11 mouse cellular contexts compared by ENCODE assay signal in the genomic region with DNA sequence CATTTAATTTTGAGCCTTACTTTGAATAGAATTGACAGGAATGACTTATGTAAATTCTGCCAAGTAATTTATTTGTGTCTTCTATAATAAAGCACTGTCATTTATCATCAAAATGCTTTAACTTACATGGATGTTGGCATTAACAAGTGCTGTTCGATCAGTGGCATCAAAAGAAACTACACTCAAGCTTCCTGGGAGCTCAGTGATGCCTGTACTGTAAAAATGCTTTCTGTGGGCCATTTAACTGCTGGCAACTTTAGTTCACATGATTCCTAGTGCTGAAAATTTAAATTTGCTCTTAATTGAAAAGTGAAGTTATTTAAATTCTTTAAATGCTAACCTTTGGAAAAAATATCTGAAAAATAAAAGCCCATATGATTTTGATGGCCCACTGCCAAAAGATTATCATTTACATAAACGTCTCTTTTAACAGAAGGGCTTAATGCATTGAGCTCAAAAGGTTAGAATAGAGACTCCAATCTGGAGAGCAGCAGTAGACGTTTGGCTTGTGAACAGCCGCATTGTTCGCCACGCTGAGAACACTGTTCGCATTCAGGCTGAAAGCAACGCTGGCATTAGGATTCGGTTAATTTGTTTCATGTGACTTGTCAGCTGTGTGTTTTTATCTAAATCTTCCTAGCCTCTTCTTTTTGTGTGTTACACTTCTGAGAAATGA. TPM values are rescaled to one million over a fixed set of nuclear protein-coding genes. Genes with fewer than 3 reads are reported as not detected.
A peak's percentile ranks its signal among the peaks of the same experiment; 100 is the strongest.
DNase-seq lines count a peak whose midpoint lies in the region; ATAC-seq and TF ChIP-seq lines count a peak whose summit lies in the region.
"Had no signal": no experiment of that assay in that cellular context is flagged by ENCODE, and none has a peak within 500 bp of the region (broad histone marks: within the 10 kb centered on the region; RNA-seq: fewer than 3 reads in every experiment).

No protein-coding gene starts in this region.

- WGBS in lung, embryonic 15.5 days: 31% methylated on average over 9 of the region's 9 CpGs
- WGBS in lung, postnatal 0 days: 36% methylated on average over 9 of the region's 9 CpGs
- 10% methylated on average over 9 of the region's 9 CpGs for WGBS in hindbrain, embryonic 14.5 days

- TF ChIP-seq EP300 in lung, postnatal 0 days (IDR thresholded peaks at IDR 0.05): no peak

- H3K36me3 ChIP-seq in lung, embryonic 15.5 days: no peaks in the 10 kb centered on the region; the same call in 1 of the 2 replicates
- no peaks in the 10 kb centered on the region; the same call in 1 of the 2 replicates for H3K36me3 ChIP-seq in lung, postnatal 0 days (ENCODE audit: insufficient read depth, low read length)
- H3K36me3 ChIP-seq in hindbrain, embryonic 14.5 days (replicated peaks; ENCODE audit: control insufficient read depth, insufficient read depth): peaks cover 65% of the 10 kb centered on the region

- no peaks in the 10 kb centered on the region for H3K27me3 ChIP-seq in lung, embryonic 15.5 days
- no peaks in the 10 kb centered on the region for H3K27me3 ChIP-seq in lung, postnatal 0 days (replicated peaks; ENCODE audit: insufficient read depth, low read length)
- no peaks in the 10 kb centered on the region for H3K27me3 ChIP-seq in hindbrain, embryonic 14.5 days (ENCODE audit: control insufficient read depth, insufficient read depth, low read length)

- H3K4me2 ChIP-seq in lung, embryonic 15.5 days: peak overlapping the region; percentile 39
- H3K4me2 ChIP-seq in lung, postnatal 0 days (replicated peaks; ENCODE audit: low read depth, low read length): no peak overlapping the region
- peak overlapping the region; percentile 21; the same call in 1 of the 2 replicates for H3K4me2 ChIP-seq in hindbrain, embryonic 14.5 days (replicated peaks)

- peak; percentile 32; the same call in 1 of the 2 replicates for ATAC-seq in lung, embryonic 15.5 days (ENCODE audit: borderline replicate concordance, extremely low read depth, low FRiP score, low TSS enrichment)
- no peak for ATAC-seq in lung, postnatal 0 days
- ATAC-seq in hindbrain, embryonic 14.5 days (ENCODE audit: low FRiP score): peak; percentile 85; the same call in 1 of the 2 replicates
- ATAC-seq in inflammation-experienced regulatory T-cells, adult 6 months: no peak

- H3K9me3 ChIP-seq in lung, embryonic 15.5 days: no peaks in the 10 kb centered on the region
- no peaks in the 10 kb centered on the region for H3K9me3 ChIP-seq in lung, postnatal 0 days (ENCODE audit: low read length)
- H3K9me3 ChIP-seq in hindbrain, embryonic 14.5 days (ENCODE audit: control insufficient read depth, low read length): no peaks in the 10 kb centered on the region

- H3K9ac ChIP-seq in lung, embryonic 15.5 days: no peak overlapping the region
- no peak overlapping the region for H3K9ac ChIP-seq in lung, postnatal 0 days (replicated peaks; ENCODE audit: low read depth)
- no peak overlapping the region for H3K9ac ChIP-seq in hindbrain, embryonic 14.5 days

- H3K4me1 ChIP-seq in lung, embryonic 15.5 days: peaks cover 12% of the 10 kb centered on the region
- H3K4me1 ChIP-seq in lung, postnatal 0 days (ENCODE audit: insufficient read depth, low read depth, low read length): no peaks in the 10 kb centered on the region
- H3K4me1 ChIP-seq in hindbrain, embryonic 14.5 days (replicated peaks; ENCODE audit: control insufficient read depth, insufficient read depth, low read length): peaks cover 21% of the 10 kb centered on the region

- H3K27ac ChIP-seq in lung, embryonic 15.5 days: peak overlapping the region; percentile 70
- no peak overlapping the region for H3K27ac ChIP-seq in lung, postnatal 0 days (ENCODE audit: low read length)
- H3K27ac ChIP-seq in hindbrain, embryonic 14.5 days: peak overlapping the region; percentile 81

- no peak overlapping the region for H3K4me3 ChIP-seq in lung, embryonic 15.5 days
- H3K4me3 ChIP-seq in lung, postnatal 0 days (ENCODE audit: low read depth, low read length): no peak overlapping the region
- no peak overlapping the region for H3K4me3 ChIP-seq in hindbrain, embryonic 14.5 days (replicated peaks; ENCODE audit: low read length)
- H3K4me3 ChIP-seq: erythroblast, embryonic 14.5 days had no signal

- peak; percentile 17 for DNase-seq in cerebellum, adult 11-12 months
- DNase-seq in cerebellum, postnatal 36 days: no peak
- no peak for DNase-seq in lung, postnatal 0 days (ENCODE audit: low spot score)
- peak; percentile 75 for DNase-seq in hindbrain, embryonic 14.5 days (ENCODE audit: low spot score)
- peak; percentile 75 for DNase-seq in retina, embryonic 14.5 days (ENCODE audit: low spot score)
- no peak for DNase-seq in natural killer cell, adult 2 months (ENCODE audit: low spot score in 2 of 2)
- DNase-seq: kidney, adult 11 months; thymus, postnatal 25 days had no signal

- TF ChIP-seq CTCF in lung, postnatal 0 days (IDR thresholded peaks at IDR 0.05): no peak

RNA-seq across cellular contexts. Expression of a gene that starts 59.1 kb away (rescaled TPM):
- polyA plus RNA-seq in lung, embryonic 15.5 days (2015; fragmentation: Nextera tagmentation; extraction: Ambion mirVana): 17.7 and 20.6 TPM in 2 replicates
- 13.6 and 14.0 TPM in 2 replicates for polyA plus RNA-seq in lung, postnatal 0 days (2015; fragmentation: Nextera tagmentation; extraction: Ambion mirVana)
- polyA plus RNA-seq in hindbrain, embryonic 14.5 days (2014; fragmentation: Nextera tagmentation; extraction: Ambion mirVana): 174 and 189 TPM in 2 replicates
- 10 to 100 TPM; 14.6 to 16.8 (median 16.3) TPM for polyA plus RNA-seq in inflammation-experienced regulatory T-cells, adult 6 months (2017; shearing (Covaris generic))

Comparison
In these comparisons a context has a peak if more than half of its experiments do, and no peak if none do; other contexts are left out.
1. DNase-seq: peak in cerebellum, adult 11-12 months (single experiment), hindbrain, embryonic 14.5 days (single experiment) and retina, embryonic 14.5 days (single experiment); none in cerebellum, postnatal 36 days (0 of 2), lung, postnatal 0 days (single experiment) and natural killer cell, adult 2 months (0 of 2).
2. ATAC-seq: peak in lung, embryonic 15.5 days (single experiment) and hindbrain, embryonic 14.5 days (single experiment); none in lung, postnatal 0 days (single experiment) and inflammation-experienced regulatory T-cells, adult 6 months (single experiment).